Mouse (Mus musculus) kidney, embryonic 15.5 days (tissue): Measurements from ENCODE around the gene Htra1. TPM values are rescaled to one million over a fixed set of nuclear protein-coding genes. Genes with fewer than 3 reads are reported as not detected.

Experiments
- ATAC-seq: fragments of 200-750 bp; cut with Nextera tagmentation; replicated peaks from 2 replicates; pipeline ENCODE4 v1.8.0; 2017; ENCODE audit warnings: moderate TSS enrichment; ENCODE audit not compliant: low FRiP score
- H3K27ac ChIP-seq: fragments of 300-500 bp; sonication (generic); 2 replicates; pipeline ENCODE4 v1.5.1; 2015; ENCODE audit warnings: mild to moderate bottlenecking, inconsistent platforms
- H3K27me3 ChIP-seq: fragments of 300-500 bp; sonication (generic); 2 replicates; pipeline ENCODE4 v1.6.1; 2015; ENCODE audit warnings: inconsistent platforms
- H3K36me3 ChIP-seq: fragments of 300-500 bp; sonication (generic); 2 replicates; pipeline ENCODE4 v1.6.1; 2015; ENCODE audit warnings: inconsistent platforms
- H3K4me1 ChIP-seq: fragments of 300-500 bp; sonication (generic); 2 replicates; pipeline ENCODE4 v1.6.1; 2015; ENCODE audit warnings: inconsistent platforms
- H3K4me2 ChIP-seq: fragments of 300-500 bp; sonication (generic); 2 replicates; pipeline ENCODE4 v1.6.1; 2015; ENCODE audit warnings: moderate library complexity, mild to moderate bottlenecking, inconsistent platforms
- H3K4me3 ChIP-seq: fragments of 300-500 bp; sonication (generic); replicated peaks from 2 replicates; pipeline ENCODE4 v1.5.1; 2015; ENCODE audit warnings: mild to moderate bottlenecking, inconsistent platforms
- H3K9ac ChIP-seq: fragments of 300-500 bp; sonication (generic); 2 replicates; pipeline ENCODE4 v1.6.1; 2015; ENCODE audit warnings: mild to moderate bottlenecking, inconsistent platforms
- H3K9me3 ChIP-seq: fragments of 300-500 bp; sonication (generic); replicated peaks from 2 replicates; pipeline ENCODE4 v1.6.1; 2016; ENCODE audit warnings: inconsistent platforms
- WGBS: fragments of 180-500 bp; shearing (Covaris S2); methylation state at CpG from one replicate; pipeline ENCODE4 v1.1.7; 2015; ENCODE audit warnings: mixed read lengths; 5-methylcytosine and 5-hydroxymethylcytosine counted together
- polyA plus RNA-seq: library from polyadenylated mRNA; unstranded; fragments of >200 nt; fragmentation: Nextera tagmentation; extraction: Ambion mirVana; gene quantifications from 2 replicates; pipeline ENCODE4 v1.2.1, GENCODE M21; 2015

The Htra1 gene
- polyA plus RNA-seq, 1 experiment from 2014 or later: 14.3 TPM

- Histone ChIP-seq H3K4me1 (peaks cover 31% of the 10 kb centered on the region), H3K9ac (no peak overlapping the region), H3K27ac (no peak overlapping the region), H3K36me3 (no peaks in the 10 kb centered on the region), H3K4me3 (peak overlapping the region; percentile 51), H3K27me3 (peaks cover 74% of the 10 kb centered on the region), H3K9me3 (no peaks in the 10 kb centered on the region), H3K4me2 (peak overlapping the region; percentile 86)
- ATAC-seq: no peak
- WGBS: 30% methylated on average over 12 of the region's 12 CpGs
Observed at GRCm38 (mm10) chr7:130937266-130937841, 1.4 kb downstream of the Htra1 start.

- H3K27ac ChIP-seq: no peak overlapping the region
- ATAC-seq: no peak
- H3K36me3 ChIP-seq: no peaks in the 10 kb centered on the region
- peaks cover 71% of the 10 kb centered on the region for H3K27me3 ChIP-seq
- H3K4me1 ChIP-seq: peaks cover 31% of the 10 kb centered on the region
- H3K9ac ChIP-seq: no peak overlapping the region
- H3K4me3 ChIP-seq: no peak overlapping the region
- 61% methylated on average over 4 of the region's 4 CpGs for WGBS
- H3K9me3 ChIP-seq: no peaks in the 10 kb centered on the region
- H3K4me2 ChIP-seq: no peak overlapping the region
Observed at GRCm38 (mm10) chr7:130938005-130938404, 2.1 kb downstream of the Htra1 start.

GRCm38 (mm10) chr7:130938896-130939295 lies 3.0 kb downstream of the Htra1 start:
- no peak overlapping the region for H3K4me3 ChIP-seq
- peaks cover 31% of the 10 kb centered on the region for H3K4me1 ChIP-seq
- H3K4me2 ChIP-seq: no peak overlapping the region
- ATAC-seq: no peak
- H3K27me3 ChIP-seq: peaks cover 62% of the 10 kb centered on the region
- no peaks in the 10 kb centered on the region for H3K36me3 ChIP-seq
- 75% methylated on average over 8 of the region's 8 CpGs for WGBS
- H3K9me3 ChIP-seq: no peaks in the 10 kb centered on the region
- H3K27ac ChIP-seq: no peak overlapping the region
- H3K9ac ChIP-seq: no peak overlapping the region

GRCm38 (mm10) chr7:130940733-130941132 lies 4.8 kb downstream of the Htra1 start:
- Histone ChIP-seq H3K27me3 (peaks cover 44% of the 10 kb centered on the region), H3K9ac (no peak overlapping the region), H3K9me3 (no peaks in the 10 kb centered on the region), H3K27ac (no peak overlapping the region), H3K4me2 (no peak overlapping the region), H3K36me3 (no peaks in the 10 kb centered on the region), H3K4me3 (no peak overlapping the region), H3K4me1 (peaks cover 23% of the 10 kb centered on the region)
- WGBS: 64% methylated on average over 8 of the region's 8 CpGs
- ATAC-seq: no peak

GRCm38 (mm10) chr7:130943280-130943895 lies 7.5 kb downstream of the Htra1 start:
- Histone ChIP-seq H3K4me2 (no peak overlapping the region), H3K27ac (no peak overlapping the region), H3K4me1 (no peaks in the 10 kb centered on the region; the same call in 1 of the 2 replicates), H3K9me3 (no peaks in the 10 kb centered on the region), H3K4me3 (no peak overlapping the region), H3K36me3 (no peaks in the 10 kb centered on the region), H3K27me3 (peaks cover 17% of the 10 kb centered on the region), H3K9ac (no peak overlapping the region)
- ATAC-seq: no peak
- WGBS: 91% methylated on average over 9 of the region's 9 CpGs

- H3K27me3 ChIP-seq: peaks cover 4% of the 10 kb centered on the region; the same call in 1 of the 2 replicates
- H3K9ac ChIP-seq: no peak overlapping the region
- H3K4me1 ChIP-seq: peaks cover 7% of the 10 kb centered on the region
- H3K27ac ChIP-seq: no peak overlapping the region
- no peak for ATAC-seq
- no peaks in the 10 kb centered on the region for H3K36me3 ChIP-seq
- 90% methylated on average over 11 of the region's 11 CpGs for WGBS
- H3K4me3 ChIP-seq: no peak overlapping the region
- no peaks in the 10 kb centered on the region for H3K9me3 ChIP-seq
- H3K4me2 ChIP-seq: no peak overlapping the region
Observed at GRCm38 (mm10) chr7:130944766-130945475, 9.0 kb downstream of the Htra1 start.

GRCm38 (mm10) chr7:130945730-130946129 lies 9.8 kb downstream of the Htra1 start:
- H3K36me3 ChIP-seq: no peaks in the 10 kb centered on the region
- no peaks in the 10 kb centered on the region for H3K27me3 ChIP-seq
- no peak overlapping the region for H3K27ac ChIP-seq
- no peak for ATAC-seq
- 95% methylated on average over 3 of the region's 3 CpGs for WGBS
- no peak overlapping the region for H3K4me3 ChIP-seq
- H3K4me1 ChIP-seq: peaks cover 7% of the 10 kb centered on the region
- H3K9me3 ChIP-seq: no peaks in the 10 kb centered on the region
- H3K4me2 ChIP-seq: no peak overlapping the region
- no peak overlapping the region for H3K9ac ChIP-seq

GRCm38 (mm10) chr7:130946303-130946702 lies 10.4 kb downstream of the Htra1 start:
- no peaks in the 10 kb centered on the region for H3K9me3 ChIP-seq
- no peak overlapping the region for H3K27ac ChIP-seq
- 84% methylated on average over 12 of the region's 12 CpGs for WGBS
- H3K36me3 ChIP-seq: no peaks in the 10 kb centered on the region
- H3K4me3 ChIP-seq: no peak overlapping the region
- ATAC-seq: no peak
- H3K4me2 ChIP-seq: no peak overlapping the region
- H3K27me3 ChIP-seq: no peaks in the 10 kb centered on the region
- H3K9ac ChIP-seq: no peak overlapping the region
- peaks cover 7% of the 10 kb centered on the region for H3K4me1 ChIP-seq

- Histone ChIP-seq H3K9me3 (no peaks in the 10 kb centered on the region), H3K9ac (no peak overlapping the region), H3K36me3 (no peaks in the 10 kb centered on the region), H3K4me2 (no peak overlapping the region), H3K27ac (peak overlapping the region; percentile 11; the same call in 1 of the 2 replicates), H3K27me3 (no peaks in the 10 kb centered on the region), H3K4me3 (no peak overlapping the region), H3K4me1 (peaks cover 7% of the 10 kb centered on the region)
- WGBS: 53% methylated on average over 5 of the region's 5 CpGs
- ATAC-seq: no peak; the same call in 1 of the 2 replicates
Observed at GRCm38 (mm10) chr7:130948563-130949208, 12.8 kb downstream of the Htra1 start.

GRCm38 (mm10) chr7:130949331-130949751 lies 13.4 kb downstream of the Htra1 start:
- H3K4me1 ChIP-seq: peaks cover 7% of the 10 kb centered on the region
- no peak overlapping the region for H3K4me3 ChIP-seq
- ATAC-seq: no peak; the same call in 1 of the 2 replicates
- no peak overlapping the region for H3K27ac ChIP-seq
- H3K4me2 ChIP-seq: no peak overlapping the region
- no peaks in the 10 kb centered on the region for H3K9me3 ChIP-seq
- H3K27me3 ChIP-seq: no peaks in the 10 kb centered on the region
- 43% methylated on average over 7 of the region's 8 CpGs for WGBS
- no peak overlapping the region for H3K9ac ChIP-seq
- no peaks in the 10 kb centered on the region for H3K36me3 ChIP-seq

- WGBS: 79% methylated on average over 7 of the region's 7 CpGs
- no peak overlapping the region for H3K27ac ChIP-seq
- H3K36me3 ChIP-seq: no peaks in the 10 kb centered on the region
- H3K27me3 ChIP-seq: no peaks in the 10 kb centered on the region
- no peak overlapping the region for H3K4me2 ChIP-seq
- no peak overlapping the region for H3K9ac ChIP-seq
- H3K4me1 ChIP-seq: peaks cover 7% of the 10 kb centered on the region
- ATAC-seq: no peak
- no peaks in the 10 kb centered on the region for H3K9me3 ChIP-seq
- no peak overlapping the region for H3K4me3 ChIP-seq
Observed at GRCm38 (mm10) chr7:130950482-130950881, 14.6 kb downstream of the Htra1 start.

GRCm38 (mm10) chr7:130951004-130951403 lies 15.1 kb downstream of the Htra1 start:
- Histone ChIP-seq H3K9me3 (no peaks in the 10 kb centered on the region), H3K27ac (no peak overlapping the region), H3K9ac (no peak overlapping the region), H3K27me3 (no peaks in the 10 kb centered on the region), H3K4me2 (no peak overlapping the region), H3K36me3 (no peaks in the 10 kb centered on the region), H3K4me3 (no peak overlapping the region), H3K4me1 (peaks cover 7% of the 10 kb centered on the region)
- ATAC-seq: no peak
- WGBS: 89% methylated on average over 5 of the region's 5 CpGs
